Mouse (Mus musculus) megakaryocyte, embryonic 14.5 days (primary cell): ENCODE data around the gene Tnfaip6.

Source experiments
- FLI1 ChIP-seq: IDR thresholded peaks from 2 replicates; pipeline ENCODE4 v1.6.1; 2012; ENCODE audit warnings: low read length, inconsistent platforms, mixed read lengths
- GATA1 ChIP-seq: IDR thresholded peaks from 3 replicates; pipeline ENCODE4 v1.6.1; 2012; ENCODE audit warnings: mixed read lengths, low read length, inconsistent platforms, borderline replicate concordance

GRCm38 (mm10) chr2:52016361-52016760 lies 21.4 kb upstream of the Tnfaip6 start:
- TF ChIP-seq GATA1 (no peak), FLI1 (no peak)
